Comparison of ENCODE assay signal across 25 mouse cellular contexts in the genomic region with DNA sequence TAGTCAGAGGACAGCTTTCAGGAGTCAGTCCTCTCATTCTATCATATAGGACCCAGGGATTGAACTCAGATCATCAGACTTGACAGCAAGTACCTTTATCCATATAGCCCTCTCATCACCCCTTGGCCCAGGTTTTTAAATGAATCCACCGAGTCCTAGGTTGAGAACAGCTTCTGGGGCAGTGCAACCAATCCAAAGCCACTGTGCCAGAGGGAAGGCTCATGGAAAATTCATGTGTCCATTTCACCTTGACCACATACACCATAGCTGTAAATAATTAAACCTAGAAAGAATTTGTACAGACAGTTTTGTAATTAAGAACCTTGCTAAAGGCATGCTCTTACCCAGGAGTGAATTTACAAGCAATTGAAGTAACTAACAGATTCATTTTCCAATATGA.
DNase-seq lines count a peak whose midpoint lies in the region; ATAC-seq and TF ChIP-seq lines count a peak whose summit lies in the region.
"Had no signal": no experiment of that assay in that cellular context is flagged by ENCODE, and none has a peak within 500 bp of the region (broad histone marks: within the 10 kb centered on the region; RNA-seq: fewer than 3 reads in every experiment).

No protein-coding gene starts in this region.

- 29% methylated on average over 1 of the region's 1 CpGs for WGBS in kidney, adult 2 months
- WGBS in kidney, postnatal 0 days = 47% methylated on average over 1 of the region's 1 CpGs
- 68% methylated on average over 1 of the region's 1 CpGs for WGBS in liver, postnatal 0 days (ENCODE audit: insufficient replicate concordance)

- H3K4me3 ChIP-seq in kidney, adult 2 months (ENCODE audit: insufficient read depth, low read depth, low read length) = no peak overlapping the region
- H3K4me3 ChIP-seq in kidney, postnatal 0 days (replicated peaks; ENCODE audit: low read depth, low read length) = no peak overlapping the region
- no peak overlapping the region for H3K4me3 ChIP-seq in liver, postnatal 0 days (ENCODE audit: low read depth, low read length)
- H3K4me3 ChIP-seq: forebrain, embryonic 10.5 days; forebrain, embryonic 13.5 days; heart, embryonic 12.5 days; heart, embryonic 15.5 days; hindbrain, embryonic 15.5 days had no signal

- DNase-seq in kidney, adult 2 months = peak; percentile 73
- DNase-seq in kidney, adult 8-10 months = peak; percentile 47 to 73
- peak; percentile 6 for DNase-seq in kidney, postnatal 0 days (ENCODE audit: low spot score)
- DNase-seq in kidney, postnatal 25 days = peak; percentile 47 to 80
- no peak for DNase-seq in heart, postnatal 36 days
- DNase-seq in MN1 (ENCODE audit: low spot score) = no peak
- no peak for DNase-seq in liver, postnatal 0 days
- DNase-seq in adrenal gland, postnatal 4 days (ENCODE audit: low spot score in 2 of 2) = no peak
- DNase-seq: adrenal gland, adult 8-10 months; adrenal gland, postnatal 25 days; cerebellum, adult 18-20 months; cerebellum, adult 9-10 months; cerebellum, postnatal 14 days; gastrocnemius, postnatal 14 days; heart, adult 18-20 months; heart, postnatal 10 days; heart, postnatal 4 days had no signal

- H3K4me1 ChIP-seq in kidney, adult 2 months (ENCODE audit: control insufficient read depth, insufficient read depth, low read length) = no peaks in the 10 kb centered on the region
- H3K4me1 ChIP-seq in kidney, postnatal 0 days (replicated peaks; ENCODE audit: insufficient read depth, low read length) = no peaks in the 10 kb centered on the region
- H3K4me1 ChIP-seq in liver, postnatal 0 days (ENCODE audit: insufficient read depth) = no peaks in the 10 kb centered on the region
- H3K4me1 ChIP-seq: forebrain, embryonic 10.5 days; forebrain, embryonic 13.5 days; heart, embryonic 12.5 days; heart, embryonic 15.5 days; hindbrain, embryonic 15.5 days had no signal

- H3K27me3 ChIP-seq in kidney, adult 2 months (replicated peaks; ENCODE audit: control insufficient read depth, insufficient read depth, low read length) = no peaks in the 10 kb centered on the region
- no peaks in the 10 kb centered on the region for H3K27me3 ChIP-seq in kidney, postnatal 0 days (ENCODE audit: insufficient read depth, low read length)
- H3K27me3 ChIP-seq in liver, postnatal 0 days (ENCODE audit: insufficient read depth, low read length) = no peaks in the 10 kb centered on the region
- H3K27me3 ChIP-seq: forebrain, embryonic 13.5 days; heart, embryonic 12.5 days; heart, embryonic 15.5 days; hindbrain, embryonic 15.5 days had no signal

- no peak overlapping the region for H3K9ac ChIP-seq in kidney, postnatal 0 days (ENCODE audit: low read depth, low read length)
- no peak overlapping the region for H3K9ac ChIP-seq in liver, postnatal 0 days (replicated peaks)
- H3K9ac ChIP-seq: forebrain, embryonic 13.5 days; heart, embryonic 12.5 days; heart, embryonic 15.5 days; hindbrain, embryonic 15.5 days had no signal

- TF ChIP-seq EP300 in liver, postnatal 0 days (IDR thresholded peaks at IDR 0.05; ENCODE audit: low read depth) = no peak

- no peak for TF ChIP-seq POLR2A in kidney, adult 2 months (IDR thresholded peaks at IDR 0.05; ENCODE audit: low read depth, low read length)

- H3K9me3 ChIP-seq in kidney, postnatal 0 days (replicated peaks; ENCODE audit: low read length) = no peaks in the 10 kb centered on the region
- H3K9me3 ChIP-seq in liver, postnatal 0 days (ENCODE audit: low read length) = no peaks in the 10 kb centered on the region
- H3K9me3 ChIP-seq: forebrain, embryonic 10.5 days; forebrain, embryonic 13.5 days; heart, embryonic 15.5 days; hindbrain, embryonic 15.5 days had no signal

- intact Hi-C loops in heart, postnatal 36 days (cut with DNase I) = no loop called here

- no peak overlapping the region for H3K4me2 ChIP-seq in kidney, postnatal 0 days (ENCODE audit: low read length)
- no peak overlapping the region for H3K4me2 ChIP-seq in liver, postnatal 0 days (ENCODE audit: low read depth, low read length)
- H3K4me2 ChIP-seq: forebrain, embryonic 13.5 days; heart, embryonic 12.5 days; heart, embryonic 15.5 days; hindbrain, embryonic 15.5 days had no signal

- no peaks in the 10 kb centered on the region for H3K36me3 ChIP-seq in kidney, adult 2 months (ENCODE audit: control insufficient read depth, insufficient read depth, low read length)
- H3K36me3 ChIP-seq in kidney, postnatal 0 days (ENCODE audit: insufficient read depth, low read length) = no peaks in the 10 kb centered on the region
- no peaks in the 10 kb centered on the region for H3K36me3 ChIP-seq in liver, postnatal 0 days (replicated peaks; ENCODE audit: insufficient read depth, low read length)
- H3K36me3 ChIP-seq: forebrain, embryonic 10.5 days; heart, embryonic 12.5 days; heart, embryonic 15.5 days; hindbrain, embryonic 15.5 days had no signal

- TF ChIP-seq CTCF in kidney, adult 2 months (conservative IDR thresholded peaks at IDR 0.05; ENCODE audit: insufficient read depth, insufficient read length, low read depth, low read length) = no peak
- TF ChIP-seq CTCF in kidney, postnatal 0 days (IDR thresholded peaks at IDR 0.05; ENCODE audit: low read depth) = no peak
- TF ChIP-seq CTCF in liver, postnatal 0 days (IDR thresholded peaks at IDR 0.05; ENCODE audit: low read depth) = no peak

- ATAC-seq in kidney, postnatal 0 days (replicated peaks; ENCODE audit: low FRiP score, low read depth) = peak; percentile 17; the same call in 1 of the 2 replicates
- ATAC-seq in liver, postnatal 0 days = no peak
- ATAC-seq: activated CD4-positive, CD25-positive, alpha-beta regulatory T cell, adult 4 months; CD4-positive, CD25-positive, alpha-beta regulatory T cell, adult 4 months; forebrain, embryonic 13.5 days; forebrain, embryonic 16.5 days had no signal

- H3K27ac ChIP-seq in kidney, adult 2 months (ENCODE audit: insufficient read depth, low read depth, low read length) = 0 out of 2 replicates have a peak overlapping the region, but pooled peaks have one; percentile 30
- no peak overlapping the region for H3K27ac ChIP-seq in kidney, postnatal 0 days
- H3K27ac ChIP-seq in liver, postnatal 0 days (ENCODE audit: low read depth) = no peak overlapping the region
- H3K27ac ChIP-seq: forebrain, embryonic 10.5 days; forebrain, embryonic 13.5 days; heart, embryonic 15.5 days; hindbrain, embryonic 15.5 days had no signal

Comparison
In these comparisons a context has a peak if more than half of its experiments do, and no peak if none do; other contexts are left out.
1. DNase-seq: peak in kidney, adult 2 months (single experiment), kidney, adult 8-10 months (2 of 2), kidney, postnatal 0 days (single experiment) and kidney, postnatal 25 days (2 of 2); none in heart, postnatal 36 days (0 of 2), MN1 (single experiment), liver, postnatal 0 days (single experiment) and adrenal gland, postnatal 4 days (0 of 2).